Mouse (Mus musculus): ENCODE measurements at regions not wholly inside any gene's neighbourhood (a gene's known extent, or its start where the extent isn't known, plus 50 kb on each side); places are given as distances from the start of the nearest gene placed in this dataset.

- peak in 1 of 2 experiments; percentile 2 for DNase-seq (ENCODE audit: low spot score in 2 of 2)
Observed at GRCm38 (mm10) chr3:70957470-70957869, 950.1 kb downstream of the Otol1 start.

- no peak for DNase-seq (ENCODE audit: low spot score in 2 of 2)
Observed at GRCm38 (mm10) chr3:70962498-70962897, 955.1 kb downstream of the Otol1 start.

GRCm38 (mm10) chr3:70976945-70977344 is 969.5 kb downstream of the Otol1 start:
- peak in 1 of 2 experiments; percentile 2 for DNase-seq (ENCODE audit: low spot score in 2 of 2)

- DNase-seq (ENCODE audit: low spot score in 2 of 2): no peak
Observed at GRCm38 (mm10) chr3:70990916-70991315, 983.5 kb downstream of the Otol1 start.

- DNase-seq (ENCODE audit: low spot score in 2 of 2): peak; percentile 26 to 59
Observed at GRCm38 (mm10) chr3:71003052-71003451, 995.6 kb downstream of the Otol1 start.
